Mouse (Mus musculus) forebrain, embryonic 11.5 days (tissue): Measurements from ENCODE around the gene Psd. TPM values are rescaled to one million over a fixed set of nuclear protein-coding genes. Genes with fewer than 3 reads are reported as not detected.

Experiments used
- ATAC-seq: fragments of 200-750 bp; cut with Nextera tagmentation; replicated peaks from 2 replicates; pipeline ENCODE4 v1.8.0; 2017; ENCODE audit warnings: moderate TSS enrichment; ENCODE audit not compliant: low FRiP score
- DNase-seq: peaks from one replicate; pipeline ENCODE4 v3.0.0-alpha.2; 2017; ENCODE audit warnings: low spot score
- H3K27ac ChIP-seq: fragments of 300-500 bp; sonication (generic); 2 replicates; pipeline ENCODE4 v1.5.1; 2014; ENCODE audit warnings: low read depth, low read length
- H3K27me3 ChIP-seq: fragments of 300-500 bp; sonication (generic); 2 replicates; pipeline ENCODE4 v1.6.1; 2014; ENCODE audit warnings: mild to moderate bottlenecking, low read length, mixed read lengths; ENCODE audit not compliant: control insufficient read depth, insufficient read depth
- H3K36me3 ChIP-seq: fragments of 300-500 bp; sonication (generic); 2 replicates; pipeline ENCODE4 v1.6.1; 2014; ENCODE audit warnings: mild to moderate bottlenecking, low read length, moderate library complexity, mixed read lengths; ENCODE audit not compliant: control insufficient read depth, insufficient read depth
- H3K4me1 ChIP-seq: fragments of 300-500 bp; sonication (generic); replicated peaks from 2 replicates; pipeline ENCODE4 v1.6.1; 2014; ENCODE audit warnings: low read length, mixed read lengths; ENCODE audit not compliant: control insufficient read depth, insufficient read depth
- H3K4me2 ChIP-seq: fragments of 300-500 bp; sonication (generic); 2 replicates; pipeline ENCODE4 v1.6.1; 2014; ENCODE audit warnings: low read depth, mild to moderate bottlenecking, low read length, moderate library complexity, mixed read lengths; ENCODE audit not compliant: severe bottlenecking
- H3K4me3 ChIP-seq: fragments of 300-500 bp; sonication (generic); 2 replicates; pipeline ENCODE4 v1.5.1; 2014; ENCODE audit warnings: low read depth, low read length
- H3K9ac ChIP-seq: fragments of 300-500 bp; sonication (generic); 2 replicates; pipeline ENCODE4 v1.6.1; 2014; ENCODE audit warnings: low read length
- H3K9me3 ChIP-seq: fragments of 300-500 bp; sonication (generic); 2 replicates; pipeline ENCODE4 v1.6.1; 2016; ENCODE audit warnings: low read length, mixed read lengths; ENCODE audit not compliant: control insufficient read depth
- WGBS: fragments of 180-500 bp; shearing (Covaris S2); extraction: QIAGEN DNeasy Blood & Tissue Kit; methylation state at CpG from one replicate; pipeline ENCODE4 v1.1.7; 2014; 5-methylcytosine and 5-hydroxymethylcytosine counted together
- polyA plus RNA-seq: library from polyadenylated mRNA; unstranded; fragments of >200 nt; fragmentation: Nextera tagmentation; extraction: Ambion mirVana; gene quantifications from 2 replicates; pipeline ENCODE4 v1.2.1, GENCODE M21; 2014

The Psd gene
- polyA plus RNA-seq, 1 experiment from 2014 or later = 10.7 TPM

DNA sequence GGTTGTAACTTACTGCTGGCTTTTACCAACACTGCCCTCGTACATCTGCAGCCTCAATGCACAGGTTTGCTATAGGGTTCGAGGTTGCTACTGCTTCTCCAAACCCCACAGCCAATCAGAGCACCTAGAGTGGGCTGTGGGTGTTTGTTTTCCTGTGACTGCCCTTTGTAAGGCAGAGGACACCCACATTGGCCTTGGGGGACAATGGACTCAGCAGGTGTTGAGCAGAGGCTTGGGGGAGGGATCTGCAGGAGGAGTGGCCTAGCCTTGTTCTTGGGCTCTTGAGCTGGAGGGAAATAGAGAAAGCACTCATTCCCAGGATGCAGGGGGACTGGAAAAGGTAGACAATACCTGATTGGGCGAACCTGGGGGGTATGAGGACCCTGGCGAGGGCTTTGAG is 31.4 kb upstream of the Psd start:
- Histone ChIP-seq H3K27me3 (peaks cover 7% of the 10 kb centered on the region), H3K4me2 (no peak overlapping the region), H3K9ac (no peak overlapping the region), H3K4me1 (peaks cover 7% of the 10 kb centered on the region; the same call in 1 of the 2 replicates), H3K9me3 (no peaks in the 10 kb centered on the region), H3K36me3 (no peaks in the 10 kb centered on the region), H3K27ac (no peak overlapping the region), H3K4me3 (no peak overlapping the region)
- 58% methylated on average over 4 of the region's 4 CpGs for WGBS
- ATAC-seq (no peak), DNase-seq (no peak)

GRCm38 (mm10) chr19:46357344-46358280 is 30.7 kb upstream of the Psd start:
- Histone ChIP-seq H3K4me2 (peak overlapping the region; percentile 69), H3K9me3 (no peaks in the 10 kb centered on the region), H3K9ac (peak overlapping the region; percentile 57), H3K27ac (no peak overlapping the region), H3K4me3 (peak overlapping the region; percentile 43), H3K27me3 (peaks cover 7% of the 10 kb centered on the region), H3K36me3 (no peaks in the 10 kb centered on the region), H3K4me1 (peaks cover 7% of the 10 kb centered on the region; the same call in 1 of the 2 replicates)
- WGBS = 20% methylated on average over 25 of the region's 25 CpGs
- ATAC-seq (no peak), DNase-seq (no peak)

- no peak overlapping the region for H3K27ac ChIP-seq
- 1% methylated on average over 29 of the region's 29 CpGs for WGBS
- peak; percentile 86 for ATAC-seq
Observed at GRCm38 (mm10) chr19:46356701-46357138, 29.8 kb upstream of the Psd start.

GRCm38 (mm10) chr19:46350168-46350932 is 23.4 kb upstream of the Psd start, which contains the start of gene 2310034G01Rik:
Gene 2310034G01Rik (minus strand): TSS chr19:46350302.
- 69% methylated on average over 10 of the region's 10 CpGs for WGBS
- Histone ChIP-seq H3K4me3 (peak within 1 kb of the TSS; percentile 58), H3K4me2 (peak within 1 kb of the TSS; percentile 93), H3K9me3 (no peaks in the 10 kb centered on the region), H3K27me3 (peaks cover 13% of the 10 kb centered on the region), H3K27ac (no peak within 1 kb of the TSS), H3K9ac (peak within 1 kb of the TSS; percentile 81), H3K4me1 (peaks cover 4% of the 10 kb centered on the region; the same call in 1 of the 2 replicates), H3K36me3 (no peaks in the 10 kb centered on the region)
- DNase-seq = no peak
- no peak for ATAC-seq

More at GRCm38 (mm10) chr19:46356701-46357138, 29.8 kb upstream of the Psd start:
- peaks cover 7% of the 10 kb centered on the region for H3K27me3 ChIP-seq
- peak; percentile 94 for DNase-seq
- H3K36me3 ChIP-seq = no peaks in the 10 kb centered on the region
- peaks cover 7% of the 10 kb centered on the region; the same call in 1 of the 2 replicates for H3K4me1 ChIP-seq
- H3K4me3 ChIP-seq = peak overlapping the region; percentile 43
- H3K9ac ChIP-seq = peak overlapping the region; percentile 57
- no peaks in the 10 kb centered on the region for H3K9me3 ChIP-seq
- peak overlapping the region; percentile 69 for H3K4me2 ChIP-seq

DNA sequence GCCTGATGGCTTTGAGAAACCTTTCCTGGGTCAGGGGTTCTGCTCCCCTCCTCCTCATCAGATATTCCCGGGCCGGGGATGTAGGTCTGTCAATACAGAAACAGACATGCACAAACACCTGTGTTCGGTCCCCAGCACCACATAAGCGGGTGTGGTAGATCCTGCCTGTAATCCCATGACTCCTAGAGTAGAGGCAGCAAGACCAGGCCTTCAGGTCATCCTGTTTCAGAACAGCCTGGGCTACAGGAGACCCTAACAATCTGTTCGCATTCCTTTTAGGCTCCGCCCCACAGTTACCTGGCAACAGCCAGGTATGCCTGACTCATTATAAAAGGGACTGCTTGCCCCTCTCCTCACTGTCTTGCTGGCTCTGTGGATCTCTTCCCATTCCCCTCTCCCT is 22.6 kb upstream of the Psd start:
- WGBS = 35% methylated on average over 6 of the region's 6 CpGs
- ATAC-seq = no peak; the same call in 1 of the 2 replicates
- Histone ChIP-seq H3K4me3 (peak overlapping the region; percentile 58), H3K27ac (no peak overlapping the region), H3K9me3 (no peaks in the 10 kb centered on the region), H3K4me2 (peak overlapping the region; percentile 93), H3K36me3 (no peaks in the 10 kb centered on the region), H3K9ac (peak overlapping the region; percentile 81), H3K27me3 (peaks cover 13% of the 10 kb centered on the region), H3K4me1 (peaks cover 4% of the 10 kb centered on the region; the same call in 1 of the 2 replicates)
- no peak for DNase-seq

DNA sequence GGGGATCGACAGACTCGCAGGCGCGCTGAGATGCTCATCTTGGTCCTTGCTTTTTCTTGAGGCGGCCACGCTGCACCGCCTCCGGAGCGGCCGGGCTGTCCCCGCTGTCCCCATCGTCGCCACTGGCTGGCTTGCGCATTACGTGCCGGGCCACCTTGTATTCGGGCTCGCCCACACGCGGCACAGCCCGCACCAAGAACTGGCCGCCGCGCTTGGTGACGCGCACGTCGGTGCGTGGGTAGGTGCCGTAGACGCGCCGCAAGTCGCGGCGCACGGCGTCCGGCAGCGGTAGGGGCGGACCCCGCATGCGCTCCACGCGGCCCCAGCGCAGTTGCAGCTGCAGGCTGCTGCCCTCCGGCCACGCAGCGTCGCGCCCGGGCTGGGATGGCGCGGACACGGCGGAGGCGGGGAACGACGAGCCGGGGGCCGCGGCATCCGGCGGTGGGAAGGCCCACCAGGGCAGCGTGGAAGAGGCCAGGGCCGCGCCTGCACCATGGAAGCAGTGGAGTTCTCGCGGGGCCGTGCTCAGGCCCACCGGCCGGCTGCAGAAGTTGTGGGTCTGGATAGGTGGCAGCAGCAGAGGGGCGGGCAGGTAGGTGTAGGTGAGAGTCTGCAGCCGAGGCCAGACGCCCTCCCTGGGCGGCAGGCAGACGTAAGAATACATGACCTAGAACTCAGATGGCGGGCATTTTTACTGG is 22.0 kb upstream of the Psd start:
- peak overlapping the region; percentile 81 for H3K9ac ChIP-seq
- peak overlapping the region; percentile 93 for H3K4me2 ChIP-seq
- peaks cover 13% of the 10 kb centered on the region for H3K27me3 ChIP-seq
- no peak overlapping the region for H3K27ac ChIP-seq
- DNase-seq (peak; percentile 86), ATAC-seq (peak; percentile 87)
- under 1% methylated on average over 78 of the region's 78 CpGs for WGBS
- H3K4me3 ChIP-seq = peak overlapping the region; percentile 58
- H3K36me3 ChIP-seq = no peaks in the 10 kb centered on the region
- H3K4me1 ChIP-seq = peaks cover 4% of the 10 kb centered on the region; the same call in 1 of the 2 replicates
- H3K9me3 ChIP-seq = no peaks in the 10 kb centered on the region

- peak overlapping the region; percentile 58 for H3K4me3 ChIP-seq
- ATAC-seq (no peak), DNase-seq (no peak)
- WGBS = 32% methylated on average over 14 of the region's 14 CpGs
- peaks cover 4% of the 10 kb centered on the region; the same call in 1 of the 2 replicates for H3K4me1 ChIP-seq
- H3K4me2 ChIP-seq = peak overlapping the region; percentile 93
- H3K9me3 ChIP-seq = no peaks in the 10 kb centered on the region
- H3K9ac ChIP-seq = peak overlapping the region; percentile 81
- H3K27ac ChIP-seq = no peak overlapping the region
- H3K27me3 ChIP-seq = peaks cover 13% of the 10 kb centered on the region
- no peaks in the 10 kb centered on the region for H3K36me3 ChIP-seq
Observed at GRCm38 (mm10) chr19:46347936-46348668, 21.1 kb upstream of the Psd start.
